Mouse (Mus musculus) cortical plate, adult 2 months (tissue): ENCODE data around the gene Phtf2. TPM values are rescaled to one million over a fixed set of nuclear protein-coding genes. Genes with fewer than 3 reads are reported as not detected.

Experiments used
- H3K27ac ChIP-seq: fragments of 200-500 bp; 2 replicates; pipeline ENCODE4 v1.5.1; 2012; ENCODE audit warnings: low read length, control low read depth, inconsistent platforms; ENCODE audit not compliant: insufficient read depth
- H3K4me1 ChIP-seq: fragments of 200-500 bp; 2 replicates; pipeline ENCODE4 v1.6.1; 2011; ENCODE audit warnings: low read length; ENCODE audit not compliant: control insufficient read depth, insufficient read depth
- H3K4me3 ChIP-seq: fragments of 200-500 bp; 2 replicates; pipeline ENCODE4 v1.5.1; 2011; ENCODE audit warnings: mild to moderate bottlenecking, low read length, control low read depth; ENCODE audit not compliant: insufficient read depth
- CTCF ChIP-seq: fragments of 200-500 bp; IDR thresholded peaks from 2 replicates; pipeline ENCODE4 v1.5.1; 2011; ENCODE audit warnings: mild to moderate bottlenecking, control low read depth, low read length; ENCODE audit not compliant: insufficient read depth; ENCODE audit errors: extremely low read depth
- POLR2A ChIP-seq: fragments of 200-500 bp; IDR thresholded peaks from 2 replicates; pipeline ENCODE4 v1.6.1; 2011; ENCODE audit warnings: mild to moderate bottlenecking, low read length, control low read depth; ENCODE audit not compliant: insufficient read depth; ENCODE audit errors: extremely low read depth
- polyA plus RNA-seq: library from polyadenylated mRNA; depleted of rRNA; stranded (reverse); fragments of >200 nt; gene quantifications from 2 replicates; pipeline ENCODE4 v1.2.3, GENCODE M21; 2012

The Phtf2 gene
- polyA plus RNA-seq, 1 experiment, result 8.8 TPM

GRCm38 (mm10) chr5:20906191-20906590 lies 24.3 kb upstream of the Phtf2 start:
- peaks cover 2% of the 10 kb centered on the region; the same call in 1 of the 2 replicates for H3K4me1 ChIP-seq
- TF ChIP-seq CTCF (no peak), POLR2A (no peak)
- no peak overlapping the region for H3K4me3 ChIP-seq
- H3K27ac ChIP-seq, result no peak overlapping the region

- no peak overlapping the region for H3K4me3 ChIP-seq
- H3K27ac ChIP-seq, result no peak overlapping the region
- no peak for TF ChIP-seq CTCF
- TF ChIP-seq POLR2A, result no peak
- H3K4me1 ChIP-seq, result peaks cover 2% of the 10 kb centered on the region; the same call in 1 of the 2 replicates
These were observed 23.5 kb upstream of the Phtf2 start for GRCm38 (mm10) chr5:20905437-20905836.

GRCm38 (mm10) chr5:20904647-20905046 lies 22.7 kb upstream of the Phtf2 start:
- peaks cover 2% of the 10 kb centered on the region; the same call in 1 of the 2 replicates for H3K4me1 ChIP-seq
- H3K27ac ChIP-seq, result no peak overlapping the region
- no peak for TF ChIP-seq CTCF
- TF ChIP-seq POLR2A, result no peak
- H3K4me3 ChIP-seq, result no peak overlapping the region

GRCm38 (mm10) chr5:20897446-20898167 lies 15.7 kb upstream of the Phtf2 start:
- TF ChIP-seq POLR2A (no peak), CTCF (no peak)
- Histone ChIP-seq H3K4me1 (no peaks in the 10 kb centered on the region), H3K4me3 (no peak overlapping the region), H3K27ac (no peak overlapping the region)

- no peak overlapping the region for H3K27ac ChIP-seq
- H3K4me1 ChIP-seq, result peaks cover 7% of the 10 kb centered on the region
- H3K4me3 ChIP-seq, result no peak overlapping the region
- no peak for TF ChIP-seq POLR2A
- TF ChIP-seq CTCF, result no peak
These were observed 2.2 kb upstream of the Phtf2 start for GRCm38 (mm10) chr5:20884036-20884620.

- Histone ChIP-seq H3K4me1 (peaks cover 7% of the 10 kb centered on the region), H3K27ac (peak overlapping the region; percentile 48), H3K4me3 (peak overlapping the region; percentile 99)
- TF ChIP-seq CTCF (no peak), POLR2A (no peak)
These were observed 838 bp downstream of the Phtf2 start for GRCm38 (mm10) chr5:20880797-20881775.

- H3K4me1 ChIP-seq, result peaks cover 7% of the 10 kb centered on the region
- H3K4me3 ChIP-seq, result no peak overlapping the region
- no peak overlapping the region for H3K27ac ChIP-seq
- TF ChIP-seq CTCF, result no peak
- TF ChIP-seq POLR2A, result no peak
These were observed 1.5 kb downstream of the Phtf2 start for GRCm38 (mm10) chr5:20880386-20880785.

- Histone ChIP-seq H3K4me3 (no peak overlapping the region), H3K4me1 (no peaks in the 10 kb centered on the region), H3K27ac (no peak overlapping the region)
- TF ChIP-seq CTCF (no peak), POLR2A (no peak)
These were observed 4.9 kb downstream of the Phtf2 start for GRCm38 (mm10) chr5:20876934-20877426.

GRCm38 (mm10) chr5:20873146-20873545 lies 8.8 kb downstream of the Phtf2 start:
- no peaks in the 10 kb centered on the region for H3K4me1 ChIP-seq
- TF ChIP-seq POLR2A (no peak), CTCF (no peak)
- H3K27ac ChIP-seq, result no peak overlapping the region

More at GRCm38 (mm10) chr5:20873146-20873545, 8.8 kb downstream of the Phtf2 start:
- H3K4me3 ChIP-seq, result no peak overlapping the region
